Mouse (Mus musculus) hematopoietic multipotent progenitor cell, adult 10-12 weeks (in vitro differentiated cells): ENCODE measurements around the gene Olfr689. TPM values are rescaled to one million over a fixed set of nuclear protein-coding genes. Genes with fewer than 3 reads are reported as not detected.

Experiments
- polyA plus RNA-seq: library from polyadenylated mRNA; stranded (reverse); fragments of >175 nt; gene quantifications from 2 replicates; pipeline ENCODE4 v1.2.3, GENCODE M21; 2012; ENCODE audit warnings: low replicate concordance

The Olfr689 gene
- not detected in 2 replicates for polyA plus RNA-seq

DNA sequence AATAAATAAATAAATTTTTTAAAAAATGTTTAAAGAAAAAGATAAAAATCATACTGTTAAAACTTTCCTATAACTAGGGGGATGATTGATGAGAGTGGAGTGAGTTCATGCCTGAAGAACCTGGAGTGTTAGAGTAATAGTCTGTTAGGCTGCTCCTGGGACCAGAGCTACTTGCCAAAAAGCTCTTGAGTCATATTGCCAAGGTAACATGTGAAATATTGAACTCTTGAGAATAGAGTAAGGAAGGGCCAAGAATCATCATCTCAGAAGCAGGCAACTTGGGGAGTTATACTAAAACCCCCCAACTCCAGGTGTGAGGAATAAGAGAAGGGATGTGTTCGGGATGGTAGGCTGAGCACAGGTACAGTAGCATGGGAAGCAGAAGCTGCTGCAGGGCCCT is at the start of gene Olfr689:
TSS of gene Olfr689 (plus strand) at position 301 of the 400 bp plus-strand sequence.

DNA sequence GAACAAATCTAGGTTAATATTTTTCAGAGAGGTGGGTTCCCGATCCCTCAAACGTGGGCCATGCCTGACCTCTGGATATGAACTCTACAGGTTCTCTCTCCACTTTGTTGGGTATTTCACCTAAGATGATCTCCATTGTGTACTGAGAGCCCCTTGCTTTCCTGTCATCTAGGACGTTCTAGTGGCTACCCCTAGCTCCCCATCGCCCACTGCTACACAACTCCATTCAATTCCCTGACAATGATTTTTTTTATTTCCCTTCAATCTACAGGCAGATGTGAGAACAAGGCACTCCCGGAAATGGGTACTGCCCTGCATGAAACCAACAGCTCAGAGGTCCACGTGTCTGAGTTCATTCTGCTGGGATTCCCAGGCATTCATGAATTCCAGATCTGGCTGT is 23.2 kb upstream of the Olfr689 start, which contains the start of gene Olfr688:
TSS of gene Olfr688 (plus strand) at position 301 of the 400 bp plus-strand sequence.

DNA sequence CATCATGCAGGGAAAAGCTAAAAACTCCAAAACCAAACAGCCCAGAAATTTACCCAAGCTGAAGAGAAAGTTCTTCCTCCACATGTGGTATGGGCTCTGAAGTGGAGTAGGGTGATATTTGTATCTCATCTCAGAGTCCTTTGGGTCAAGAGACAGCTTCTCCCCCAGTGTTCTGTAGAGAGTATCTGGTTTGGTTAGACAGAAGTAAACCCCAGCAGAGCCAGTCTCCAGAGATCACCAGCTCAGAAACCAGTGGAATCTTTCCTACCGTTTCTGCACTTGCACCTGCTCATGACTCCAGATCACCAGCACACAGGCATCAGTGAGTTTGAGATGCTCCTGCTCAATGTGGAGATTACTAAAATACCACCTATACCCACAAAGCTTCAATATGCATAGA is 23.0 kb downstream of the Olfr689 start, which contains the start of gene Olfr690:
TSS of gene Olfr690 (minus strand) at position 101 of the 400 bp plus-strand sequence.

DNA sequence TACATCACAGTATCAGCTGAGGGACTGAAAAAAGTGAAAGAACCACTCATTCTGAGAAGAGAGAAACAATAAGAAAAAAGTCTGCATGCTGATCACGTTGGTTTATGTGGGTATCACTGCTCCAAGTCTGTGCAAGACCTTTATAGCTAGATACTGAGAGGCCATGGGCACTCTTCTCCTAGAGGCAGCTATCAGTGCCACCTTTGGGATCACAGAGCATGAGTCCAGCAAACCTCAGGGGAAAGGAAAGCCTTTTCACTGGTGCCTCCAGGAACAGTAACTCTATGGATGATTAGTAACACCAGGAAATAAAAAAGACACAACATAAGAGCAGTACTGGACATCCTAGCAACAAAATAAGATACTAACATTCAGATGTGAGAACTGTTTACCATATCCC is 31.2 kb downstream of the Olfr689 start, which contains the start of gene Olfr691:
TSS of gene Olfr691 (minus strand) at position 101 of the 400 bp plus-strand sequence.

DNA sequence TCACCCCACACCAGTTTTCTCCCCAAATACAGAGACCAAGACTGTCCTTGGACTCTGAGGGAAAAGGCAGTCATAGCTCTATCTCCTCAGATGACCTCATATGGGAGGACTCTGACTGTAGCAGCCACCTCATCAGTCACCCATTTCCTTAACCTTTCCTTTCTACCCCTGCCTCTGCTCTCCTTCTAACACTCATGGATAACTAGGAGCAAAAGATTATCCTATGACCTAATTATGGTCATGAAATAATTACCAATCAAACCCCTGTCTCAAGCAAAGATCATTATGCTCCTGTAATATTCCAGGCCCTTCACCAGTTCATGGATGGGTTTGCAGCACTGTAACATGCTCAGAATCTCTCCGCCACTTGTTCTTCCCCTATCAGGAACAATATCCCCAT is 57.0 kb downstream of the Olfr689 start, which contains the start of gene Olfr692:
TSS of gene Olfr692 (plus strand) at position 301 of the 400 bp plus-strand sequence.

Other genes starting within 250 kb of the Olfr689 start
- gene Olfr678, start 246.7 kb upstream of the Olfr689 start, polyA plus RNA-seq = not detected in 2 replicates
- 0.02 TPM in 1 of 2 replicates, not detected in the other for gene Olfr679, start 230.0 kb upstream of the Olfr689 start, polyA plus RNA-seq
- gene Olfr680-ps1, start 218.3 kb upstream of the Olfr689 start, polyA plus RNA-seq = not detected in 2 replicates
- not detected in 2 replicates for gene Olfr681, start 194.3 kb upstream of the Olfr689 start, polyA plus RNA-seq
- not detected in 2 replicates for gene Olfr683, start 164.2 kb upstream of the Olfr689 start, polyA plus RNA-seq
- not detected in 2 replicates for gene Olfr684, start 147.5 kb upstream of the Olfr689 start, polyA plus RNA-seq
- gene Olfr685, start 125.2 kb upstream of the Olfr689 start, polyA plus RNA-seq = 0.21 TPM in 1 of 2 replicates, not detected in the other
- gene Olfr686, start 103.7 kb upstream of the Olfr689 start, polyA plus RNA-seq = not detected in 2 replicates
- not detected in 2 replicates for gene Olfr688, start 23.1 kb upstream of the Olfr689 start, polyA plus RNA-seq
- gene Olfr690, start 22.9 kb downstream of the Olfr689 start, polyA plus RNA-seq = not detected in 2 replicates
- gene Olfr691, start 31.1 kb downstream of the Olfr689 start, polyA plus RNA-seq = not detected in 2 replicates
- gene Olfr692, start 57.1 kb downstream of the Olfr689 start, polyA plus RNA-seq = not detected in 2 replicates
- gene Gm5901, start 63.9 kb downstream of the Olfr689 start, polyA plus RNA-seq = not detected in 2 replicates
- gene Fam160a2, start 88.9 kb downstream of the Olfr689 start, polyA plus RNA-seq = 57.7 and 80.4 TPM in 2 replicates
- not detected in 2 replicates for gene Cnga4, start 93.4 kb downstream of the Olfr689 start, polyA plus RNA-seq
- not detected in 2 replicates for gene Cckbr, start 114.6 kb downstream of the Olfr689 start, polyA plus RNA-seq
- gene Cavin3, start 171.1 kb downstream of the Olfr689 start, polyA plus RNA-seq = 0.08 and 3.0 TPM in 2 replicates
- gene Smpd1, start 243.2 kb downstream of the Olfr689 start, polyA plus RNA-seq = 27.1 and 27.5 TPM in 2 replicates